Mouse (Mus musculus) cerebellum, postnatal 10 days (tissue): ENCODE results near the gene Nfic.
A peak's percentile ranks its signal among the peaks of the same experiment; 100 is the strongest.

ENCODE experiments used
- DNase-seq, 2 experiments: peaks; one replicate each; pipeline ENCODE4 v3.0.0; 2021; ENCODE audit warnings: mixed read lengths in 2 of 2

The Nfic gene

GRCm38 (mm10) chr10:81403511-81403910 lies 51.9 kb downstream of the Nfic start:
- DNase-seq, result no peak

- no peak for DNase-seq
Measured at GRCm38 (mm10) chr10:81402227-81402765, 53.1 kb downstream of the Nfic start.

GRCm38 (mm10) chr10:81401521-81402226 lies 53.8 kb downstream of the Nfic start:
- DNase-seq, result peak; percentile 74 to 82

GRCm38 (mm10) chr10:81401205-81401520 lies 54.3 kb downstream of the Nfic start:
- no peak for DNase-seq

GRCm38 (mm10) chr10:81400371-81401204 lies 54.8 kb downstream of the Nfic start:
- DNase-seq, result peak; percentile 93 to 95

DNA sequence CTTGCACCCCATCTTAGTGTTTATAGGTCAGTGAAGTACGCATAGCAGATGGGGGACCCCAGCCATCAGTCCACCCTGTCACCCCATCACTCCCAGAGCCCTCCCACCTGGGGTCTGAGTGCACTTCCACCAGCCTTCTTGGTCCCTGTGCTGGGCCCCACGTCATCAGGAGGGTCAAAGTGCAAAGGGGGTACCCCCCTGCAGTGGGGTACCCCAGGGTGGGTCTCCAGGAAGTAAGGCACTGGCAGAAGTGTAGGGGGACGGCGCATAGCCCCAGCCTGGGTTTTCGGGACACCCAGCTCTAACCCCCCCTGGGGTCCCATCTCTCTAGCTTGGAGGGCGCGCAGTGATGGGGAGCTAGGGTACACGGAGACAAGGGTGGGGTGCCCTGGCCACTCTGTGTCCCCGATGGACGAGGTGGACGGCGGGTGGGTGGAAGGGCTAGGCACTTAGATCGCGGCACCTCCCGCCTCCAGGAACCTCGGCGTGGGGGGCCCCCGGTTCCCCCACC lies 55.6 kb downstream of the Nfic start:
- no peak for DNase-seq

DNA sequence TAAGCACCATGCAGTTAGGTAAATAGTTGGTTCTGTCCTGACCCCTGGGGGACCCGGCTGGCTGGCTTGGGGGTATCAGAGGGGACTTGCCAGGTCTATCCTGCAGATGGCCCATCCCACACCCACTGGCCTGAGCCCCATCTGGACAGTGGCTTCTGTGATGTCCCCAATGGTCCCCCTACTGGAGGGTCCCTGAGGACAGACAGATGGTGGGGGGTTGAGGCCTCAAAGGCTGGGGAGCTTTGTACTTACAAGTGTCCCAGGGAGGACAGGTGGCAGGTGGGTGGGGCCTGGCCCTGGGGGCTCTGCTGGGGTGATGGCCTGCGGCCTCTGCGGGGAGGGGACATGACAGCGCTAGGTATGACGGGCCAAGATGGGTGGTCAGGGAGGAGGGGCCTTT lies 56.1 kb downstream of the Nfic start:
- peak in 1 of 2 experiments; percentile 73 for DNase-seq

GRCm38 (mm10) chr10:81396749-81397148 lies 58.7 kb downstream of the Nfic start:
- DNase-seq, result peak in 1 of 2 experiments; percentile 56

GRCm38 (mm10) chr10:81395865-81396264 lies 59.6 kb downstream of the Nfic start:
- DNase-seq, result peak; percentile 54 to 72

- peak; percentile 90 to 95 for DNase-seq
Measured at GRCm38 (mm10) chr10:81395127-81395526, 60.3 kb downstream of the Nfic start.

GRCm38 (mm10) chr10:81393456-81394063 lies 61.9 kb downstream of the Nfic start:
- peak; percentile 51 to 52 for DNase-seq

GRCm38 (mm10) chr10:81392781-81393185 lies 62.7 kb downstream of the Nfic start, which contains the start of gene Smim24:
Smim24 (plus strand) TSS chr10:81393051.
- peak in 1 of 2 experiments; percentile 35 for DNase-seq

DNA sequence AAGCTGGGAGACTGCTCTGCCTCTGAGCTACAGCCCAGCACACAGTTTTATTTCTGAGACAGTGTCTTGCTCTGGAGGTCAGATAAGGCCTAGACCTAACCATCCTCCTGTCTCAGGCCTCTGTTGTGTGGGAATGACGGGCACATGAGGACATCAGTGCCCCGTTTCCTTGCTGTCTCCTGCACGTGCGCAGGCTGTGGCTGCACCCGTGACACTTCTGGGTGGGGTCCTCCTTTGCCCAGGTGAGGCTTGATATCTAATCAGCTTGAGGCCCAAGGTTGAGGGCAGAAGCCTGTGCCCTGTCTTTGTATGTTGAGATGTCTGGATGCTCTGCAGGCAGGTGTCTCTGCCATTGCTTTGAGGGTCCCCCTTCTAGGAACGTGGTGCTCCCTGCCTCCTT lies 63.2 kb downstream of the Nfic start:
- peak in 1 of 2 experiments; percentile 2 for DNase-seq

- peak in 1 of 2 experiments; percentile 20 for DNase-seq
Measured at GRCm38 (mm10) chr10:81390678-81390965, 64.8 kb downstream of the Nfic start.

DNA sequence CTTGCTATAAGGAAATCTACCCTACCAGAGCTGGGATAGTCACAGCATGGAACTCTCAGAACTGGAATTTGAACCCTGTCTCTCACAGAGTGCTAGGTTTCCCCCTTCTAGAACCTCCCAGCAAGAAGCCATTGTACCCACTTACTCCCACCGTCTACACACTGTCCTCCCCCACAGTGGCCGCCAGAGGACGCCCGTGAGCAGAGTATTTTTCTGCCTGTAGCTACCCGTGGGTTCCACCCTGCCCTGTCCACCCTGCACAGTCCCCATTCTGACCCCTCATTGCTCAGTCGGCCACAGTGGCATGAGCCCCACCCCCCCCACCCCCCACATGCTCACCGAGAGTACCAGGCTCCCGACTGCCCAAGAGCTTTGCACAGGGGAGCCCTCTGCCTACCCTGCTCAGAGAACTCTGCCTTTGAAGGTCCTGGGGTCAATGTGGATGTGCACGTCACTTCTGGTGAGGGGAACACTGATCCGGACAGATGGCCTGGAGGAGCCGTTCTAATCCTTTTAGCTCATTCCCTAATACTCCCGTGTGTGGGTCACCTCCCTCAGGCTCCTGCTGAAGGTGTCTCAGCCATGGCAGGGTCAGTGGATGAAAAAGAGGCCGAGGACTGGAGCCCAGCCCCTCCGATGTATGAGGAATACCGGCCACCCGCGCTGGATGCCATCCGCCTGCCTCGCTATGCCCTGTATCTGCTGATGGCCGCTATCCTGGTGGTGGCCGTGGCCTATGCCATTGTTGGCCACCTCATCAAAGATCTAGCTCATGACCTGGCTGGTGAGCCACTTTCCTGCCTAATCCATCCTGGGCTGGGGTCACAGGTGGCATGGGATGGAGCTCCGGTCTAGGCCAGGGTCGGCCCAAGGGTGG lies 65.4 kb downstream of the Nfic start:
- DNase-seq, result peak; percentile 88

DNA sequence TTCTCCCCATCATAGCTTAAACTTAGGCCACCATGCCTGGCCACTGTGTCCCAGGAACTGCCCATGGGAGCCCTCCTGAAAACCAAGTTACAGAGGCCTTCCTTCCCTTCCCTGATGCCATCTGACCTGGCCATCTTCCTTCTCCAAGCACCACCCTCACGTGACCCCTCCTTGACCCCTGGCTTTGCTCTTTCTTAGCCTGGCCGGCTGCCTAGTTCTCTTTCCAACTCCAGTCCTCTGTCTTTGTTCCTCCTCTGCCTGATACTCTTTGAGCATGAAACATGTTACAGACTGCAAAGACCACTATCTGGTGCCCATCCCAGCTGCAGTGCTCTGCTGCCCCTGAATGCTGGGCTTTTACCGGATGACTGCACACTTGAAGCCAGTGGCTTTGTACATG lies 66.1 kb downstream of the Nfic start:
- DNase-seq, result peak; percentile 48 to 59

DNA sequence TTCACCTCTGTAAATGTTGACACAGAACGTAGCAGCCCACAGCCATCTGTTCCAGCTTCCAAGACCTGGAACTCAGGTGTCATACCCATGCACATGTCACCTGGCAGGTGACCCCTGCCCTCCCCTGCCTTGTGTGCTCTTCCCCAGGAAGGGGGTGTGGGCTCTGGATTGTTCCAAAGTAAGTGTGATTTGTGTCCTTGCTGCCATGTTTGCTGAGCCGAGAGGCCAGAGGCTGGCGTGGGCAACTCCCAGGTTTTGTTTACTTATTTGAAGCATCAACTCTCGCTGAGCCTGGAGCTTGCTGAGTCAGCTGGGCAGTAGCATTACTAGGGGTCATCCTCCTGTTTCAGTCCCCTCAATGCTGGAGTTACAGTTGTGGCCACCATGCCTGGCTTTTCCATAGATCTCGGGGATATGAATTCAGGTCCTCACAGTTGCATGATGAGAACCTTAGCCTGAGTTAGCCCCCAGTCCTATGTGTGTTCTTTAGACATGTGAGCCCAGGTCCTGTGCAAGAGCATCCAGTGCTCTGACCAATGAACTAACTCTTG lies 66.9 kb downstream of the Nfic start, which contains the start of gene Gm48552:
Gm48552 (plus strand) TSS at position 501 of the 551 bp plus-strand sequence.
- no peak for DNase-seq

DNA sequence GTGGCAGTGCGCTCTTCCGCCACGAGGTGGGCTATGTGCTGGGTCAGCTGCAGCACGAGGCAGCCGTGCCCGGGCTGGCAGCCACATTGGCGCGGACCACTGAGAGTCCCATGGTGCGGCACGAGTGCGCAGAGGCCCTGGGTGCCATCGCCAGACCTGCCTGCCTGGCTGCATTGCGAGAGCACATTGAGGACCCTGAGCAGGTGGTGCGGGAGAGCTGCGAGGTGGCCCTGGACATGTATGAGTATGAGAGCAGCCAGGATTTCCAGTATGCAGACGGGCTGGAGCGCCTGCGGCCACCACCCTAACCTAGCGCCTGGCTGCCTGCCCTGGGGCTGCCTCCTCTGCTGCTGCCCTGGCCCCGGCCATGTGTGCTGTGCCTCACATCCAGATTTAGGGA lies 67.7 kb downstream of the Nfic start:
- DNase-seq, result peak; percentile 66

- DNase-seq, result peak; percentile 13 to 55
Measured at GRCm38 (mm10) chr10:81385603-81386306, 69.7 kb downstream of the Nfic start.

- no peak for DNase-seq
Measured at GRCm38 (mm10) chr10:81384605-81384982, 70.8 kb downstream of the Nfic start.
